Mouse (Mus musculus): Measurements from ENCODE around the gene Dap. TPM values are rescaled to one million over a fixed set of nuclear protein-coding genes. Genes with fewer than 3 reads are reported as not detected.
A peak's percentile ranks its signal among the peaks of the same experiment; 100 is the strongest.

Dap gene
- polyA plus RNA-seq, 1 experiment from 2014 or later: 45.0 TPM

GRCm38 (mm10) chr15:31223596-31224134 is 449 bp upstream of the Dap start:
- H3K9ac ChIP-seq: peak overlapping the region; percentile 31; the same call in 1 of the 2 replicates
- no peaks in the 10 kb centered on the region for H3K36me3 ChIP-seq (replicated peaks)
- H3K4me2 ChIP-seq: peak overlapping the region; percentile 97
- WGBS (ENCODE audit: insufficient replicate concordance): 42% methylated on average over 15 of the region's 15 CpGs
- no peak for ATAC-seq (ENCODE audit: insufficient read depth)
- H3K4me1 ChIP-seq (replicated peaks): peaks cover 33% of the 10 kb centered on the region
- no peaks in the 10 kb centered on the region for H3K9me3 ChIP-seq (replicated peaks)
- H3K27me3 ChIP-seq: no peaks in the 10 kb centered on the region
- peak overlapping the region; percentile 14; the same call in 1 of the 2 replicates for H3K27ac ChIP-seq (replicated peaks)
- peak overlapping the region; percentile 88 for H3K4me3 ChIP-seq (replicated peaks)

DNA sequence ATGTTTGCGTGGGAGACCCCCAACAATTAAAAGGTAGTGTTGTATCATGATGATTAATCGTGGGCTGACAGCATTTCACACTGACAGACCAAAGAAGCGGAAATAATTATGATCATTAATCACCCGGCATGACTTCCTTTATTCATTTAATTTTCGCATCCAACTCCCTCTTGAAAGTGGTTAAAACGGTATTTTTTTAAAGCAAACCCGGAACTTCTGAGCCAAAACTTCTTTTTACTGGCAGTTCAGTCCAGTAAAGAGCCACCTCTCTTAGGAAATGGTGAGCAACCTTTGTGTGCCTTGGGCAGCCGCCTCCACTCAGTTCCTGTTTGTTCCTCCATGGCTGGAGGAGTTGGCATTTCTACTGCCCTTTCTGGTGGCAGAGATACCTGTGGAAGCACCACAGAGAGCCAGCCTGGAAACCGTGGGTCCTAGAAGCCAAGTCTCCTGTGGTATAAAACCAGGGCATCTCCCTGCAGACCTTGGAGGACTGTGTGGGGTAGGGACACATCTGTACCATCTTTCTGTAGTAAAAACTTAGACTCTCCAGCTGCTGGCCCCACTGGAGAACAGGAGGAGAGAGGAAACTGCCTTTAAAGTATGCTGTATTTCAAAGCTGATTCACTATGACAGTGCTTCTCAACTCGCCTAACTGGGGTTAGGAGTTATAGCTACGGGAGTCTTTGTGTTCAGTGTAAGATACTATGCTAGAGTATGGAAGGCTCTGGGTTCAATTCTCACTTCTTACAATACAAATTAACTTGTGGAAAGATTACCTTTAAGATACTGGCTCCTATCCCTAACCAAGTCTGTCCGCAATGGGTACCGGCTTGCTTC is 910 bp downstream of the Dap start:
- Histone ChIP-seq H3K27me3 (no peaks in the 10 kb centered on the region), H3K27ac (replicated peaks) (peak overlapping the region; percentile 86), H3K4me3 (replicated peaks) (peak overlapping the region; percentile 88), H3K36me3 (replicated peaks) (no peaks in the 10 kb centered on the region), H3K9me3 (replicated peaks) (no peaks in the 10 kb centered on the region), H3K9ac (peak overlapping the region; percentile 90), H3K4me2 (peak overlapping the region; percentile 97), H3K4me1 (replicated peaks) (peaks cover 33% of the 10 kb centered on the region)
- ATAC-seq (ENCODE audit: insufficient read depth): no peak
- WGBS (ENCODE audit: insufficient replicate concordance): 21% methylated on average over 13 of the region's 13 CpGs

DNA sequence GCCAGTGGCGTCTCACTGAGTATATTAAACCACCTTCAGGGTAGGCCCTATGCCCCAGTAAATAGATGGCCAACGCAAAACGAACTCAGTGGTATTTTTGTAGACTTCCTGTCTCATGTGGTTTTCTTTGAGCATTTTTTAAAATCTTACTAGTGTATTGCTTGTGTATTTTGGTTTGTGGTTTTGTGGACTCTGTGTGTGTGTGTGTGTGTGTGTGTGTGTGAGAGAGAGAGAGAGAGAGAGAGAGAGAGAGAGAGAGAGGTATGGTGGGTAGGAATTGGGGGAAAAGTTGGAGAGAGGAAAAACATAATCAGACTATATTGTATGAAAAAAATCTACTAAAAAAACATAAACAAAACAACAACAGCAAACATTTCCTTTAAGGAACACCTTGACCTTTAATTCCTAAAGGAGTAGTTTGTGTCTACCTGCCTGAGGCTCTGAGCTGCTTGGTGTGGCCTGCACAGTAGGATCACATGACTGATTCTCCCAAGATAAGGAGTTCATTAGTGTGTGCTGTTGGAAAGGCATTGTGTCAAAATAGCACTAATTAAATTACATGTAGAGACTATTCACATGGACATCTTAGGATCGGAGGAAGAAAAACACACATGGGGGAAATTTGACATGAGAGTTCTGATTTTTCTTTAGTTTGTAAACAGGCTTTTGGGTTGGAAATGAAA is 1.7 kb downstream of the Dap start:
- peak overlapping the region; percentile 97 for H3K4me2 ChIP-seq
- peaks cover 33% of the 10 kb centered on the region for H3K4me1 ChIP-seq (replicated peaks)
- H3K27ac ChIP-seq (replicated peaks): peak overlapping the region; percentile 86
- no peak overlapping the region for H3K9ac ChIP-seq
- no peaks in the 10 kb centered on the region for H3K27me3 ChIP-seq
- no peak for ATAC-seq (ENCODE audit: insufficient read depth)
- no peaks in the 10 kb centered on the region for H3K36me3 ChIP-seq (replicated peaks)
- peak overlapping the region; percentile 88 for H3K4me3 ChIP-seq (replicated peaks)
- no peaks in the 10 kb centered on the region for H3K9me3 ChIP-seq (replicated peaks)
- WGBS (ENCODE audit: insufficient replicate concordance): 51% methylated on average over 4 of the region's 4 CpGs

DNA sequence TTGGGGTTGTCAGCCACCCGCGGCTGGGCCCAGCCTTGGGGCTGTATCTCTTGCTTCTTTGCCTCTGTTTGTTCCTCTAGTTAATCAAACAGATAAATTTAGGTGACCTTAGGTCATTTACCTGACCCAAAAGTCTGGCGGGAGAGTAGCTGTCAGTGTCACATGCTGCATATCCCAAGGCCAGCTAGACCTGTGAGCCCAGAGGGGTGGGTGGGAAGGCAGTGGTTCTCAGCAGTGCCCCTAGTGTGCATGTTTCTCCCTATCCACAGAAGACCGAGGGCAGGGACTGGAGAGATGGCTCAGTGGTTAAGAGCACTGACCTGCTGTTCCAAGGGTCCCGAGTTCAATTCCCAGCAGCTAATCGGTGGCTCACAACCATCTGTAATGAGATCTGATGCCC is 2.4 kb downstream of the Dap start:
- Histone ChIP-seq H3K4me3 (replicated peaks) (0 out of 2 replicates have a peak overlapping the region, but pooled peaks have one; percentile 88), H3K4me1 (replicated peaks) (peaks cover 33% of the 10 kb centered on the region), H3K36me3 (replicated peaks) (no peaks in the 10 kb centered on the region), H3K4me2 (peak overlapping the region; percentile 97), H3K9me3 (replicated peaks) (no peaks in the 10 kb centered on the region), H3K27ac (replicated peaks) (peak overlapping the region; percentile 21; the same call in 1 of the 2 replicates), H3K9ac (no peak overlapping the region), H3K27me3 (no peaks in the 10 kb centered on the region)
- 55% methylated on average over 6 of the region's 6 CpGs for whole genome bisulfite sequencing (ENCODE audit: insufficient replicate concordance)
- peak; percentile 11 for ATAC-seq (ENCODE audit: insufficient read depth)

- H3K4me3 ChIP-seq (replicated peaks): no peak overlapping the region
- no peak overlapping the region for H3K4me2 ChIP-seq
- ATAC-seq (ENCODE audit: insufficient read depth): no peak
- no peaks in the 10 kb centered on the region for H3K27me3 ChIP-seq
- H3K4me1 ChIP-seq (replicated peaks): peaks cover 33% of the 10 kb centered on the region
- WGBS (ENCODE audit: insufficient replicate concordance): 80% methylated on average over 8 of the region's 8 CpGs
- no peaks in the 10 kb centered on the region for H3K36me3 ChIP-seq (replicated peaks)
- H3K9me3 ChIP-seq (replicated peaks): no peaks in the 10 kb centered on the region
- H3K9ac ChIP-seq: no peak overlapping the region
- no peak overlapping the region for H3K27ac ChIP-seq (replicated peaks)
Observed at GRCm38 (mm10) chr15:31227793-31228192, 3.7 kb downstream of the Dap start.

- Histone ChIP-seq H3K4me2 (no peak overlapping the region), H3K36me3 (replicated peaks) (peaks cover 6% of the 10 kb centered on the region; the same call in 1 of the 2 replicates), H3K9me3 (replicated peaks) (no peaks in the 10 kb centered on the region), H3K9ac (no peak overlapping the region), H3K27ac (replicated peaks) (no peak overlapping the region), H3K27me3 (no peaks in the 10 kb centered on the region), H3K4me1 (replicated peaks) (peaks cover 14% of the 10 kb centered on the region), H3K4me3 (replicated peaks) (no peak overlapping the region)
- 68% methylated on average over 1 of the region's 1 CpGs for WGBS (ENCODE audit: insufficient replicate concordance)
- ATAC-seq (ENCODE audit: insufficient read depth): no peak
Observed at GRCm38 (mm10) chr15:31233006-31233405, 8.9 kb downstream of the Dap start.

- 62% methylated on average over 9 of the region's 9 CpGs for WGBS (ENCODE audit: insufficient replicate concordance)
- H3K4me2 ChIP-seq: peak overlapping the region; percentile 9; the same call in 1 of the 2 replicates
- no peak overlapping the region for H3K4me3 ChIP-seq (replicated peaks)
- peak overlapping the region; percentile 60 for H3K27ac ChIP-seq (replicated peaks)
- H3K9ac ChIP-seq: no peak overlapping the region
- peak; percentile 68 for ATAC-seq (ENCODE audit: insufficient read depth)
- H3K27me3 ChIP-seq: no peaks in the 10 kb centered on the region
- peaks cover 16% of the 10 kb centered on the region for H3K36me3 ChIP-seq (replicated peaks)
- no peaks in the 10 kb centered on the region for H3K9me3 ChIP-seq (replicated peaks)
- peaks cover 17% of the 10 kb centered on the region for H3K4me1 ChIP-seq (replicated peaks)
Observed at GRCm38 (mm10) chr15:31235794-31236548, 11.9 kb downstream of the Dap start.

GRCm38 (mm10) chr15:31236549-31236907 is 12.4 kb downstream of the Dap start:
- WGBS (ENCODE audit: insufficient replicate concordance): 48% methylated on average over 9 of the region's 9 CpGs
- 0 out of 2 replicates have a peak, but pooled peaks have one; percentile 4 for ATAC-seq (ENCODE audit: insufficient read depth)
- Histone ChIP-seq H3K9me3 (replicated peaks) (no peaks in the 10 kb centered on the region), H3K4me3 (replicated peaks) (no peak overlapping the region), H3K9ac (no peak overlapping the region), H3K36me3 (replicated peaks) (peaks cover 19% of the 10 kb centered on the region), H3K4me2 (no peak overlapping the region), H3K27me3 (no peaks in the 10 kb centered on the region), H3K4me1 (replicated peaks) (peaks cover 17% of the 10 kb centered on the region), H3K27ac (replicated peaks) (peak overlapping the region; percentile 34; the same call in 1 of the 2 replicates)

GRCm38 (mm10) chr15:31237368-31237767 is 13.3 kb downstream of the Dap start:
- Histone ChIP-seq H3K27ac (replicated peaks) (no peak overlapping the region), H3K4me2 (no peak overlapping the region), H3K4me1 (replicated peaks) (peaks cover 17% of the 10 kb centered on the region), H3K4me3 (replicated peaks) (no peak overlapping the region), H3K9me3 (replicated peaks) (no peaks in the 10 kb centered on the region), H3K36me3 (replicated peaks) (peaks cover 27% of the 10 kb centered on the region), H3K9ac (no peak overlapping the region), H3K27me3 (no peaks in the 10 kb centered on the region)
- 0 out of 2 replicates have a peak, but pooled peaks have one; percentile 19 for ATAC-seq (ENCODE audit: insufficient read depth)
- WGBS (ENCODE audit: insufficient replicate concordance): 43% methylated on average over 11 of the region's 11 CpGs

DNA sequence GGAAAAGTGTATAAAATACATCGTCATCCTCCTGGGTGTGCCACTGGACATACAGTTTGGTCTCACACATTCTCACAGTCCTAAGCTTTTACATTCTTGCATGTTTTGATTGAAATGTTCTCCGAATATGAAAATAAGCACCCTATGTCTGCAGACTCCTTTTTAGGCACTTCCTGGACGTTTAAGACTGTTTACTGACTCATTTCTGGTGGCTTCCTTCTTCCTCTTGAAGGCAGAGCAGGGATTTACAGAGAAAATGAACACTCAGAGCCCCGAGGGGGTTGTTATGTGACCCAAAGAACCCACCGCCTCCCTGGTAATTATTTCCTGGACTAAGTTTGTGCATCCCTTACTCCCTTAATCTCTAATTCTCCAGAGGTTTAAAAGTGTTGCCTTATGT is 13.8 kb downstream of the Dap start:
- Histone ChIP-seq H3K9me3 (replicated peaks) (no peaks in the 10 kb centered on the region), H3K27ac (replicated peaks) (no peak overlapping the region), H3K36me3 (replicated peaks) (peaks cover 27% of the 10 kb centered on the region), H3K9ac (no peak overlapping the region), H3K4me1 (replicated peaks) (peaks cover 18% of the 10 kb centered on the region), H3K4me3 (replicated peaks) (no peak overlapping the region), H3K4me2 (no peak overlapping the region), H3K27me3 (no peaks in the 10 kb centered on the region)
- 38% methylated on average over 5 of the region's 5 CpGs for WGBS (ENCODE audit: insufficient replicate concordance)
- no peak for ATAC-seq (ENCODE audit: insufficient read depth)
